Mouse (Mus musculus): ENCODE measurements around the gene Smim6.

DNA sequence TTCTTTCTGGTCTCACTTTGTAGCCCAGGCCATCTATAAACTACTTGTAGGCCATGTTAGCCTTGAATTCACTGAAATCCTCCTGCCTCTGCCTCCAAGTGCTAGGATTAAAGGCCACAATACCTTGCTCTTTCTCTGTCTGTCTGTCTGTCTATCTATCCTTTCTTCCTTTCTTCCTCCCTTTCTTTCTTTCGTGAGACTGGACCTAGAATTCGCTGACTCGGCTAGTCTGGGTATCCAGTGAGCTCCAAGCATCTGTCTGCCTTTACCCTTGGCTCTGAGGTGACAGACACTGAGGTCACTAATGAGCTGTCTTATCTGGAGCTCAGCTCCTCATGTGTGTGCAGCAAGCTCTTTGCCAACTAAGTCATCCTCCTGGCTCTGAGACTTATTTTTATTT lies 35.9 kb upstream of the Smim6 start:
- no peak for TF ChIP-seq CTCF (IDR thresholded peaks at IDR 0.05; ENCODE audit: low read depth)
- no peak for TF ChIP-seq EP300 (optimal IDR thresholded peaks at IDR 0.05)

Data from stomach, postnatal 0 days (tissue).